Mouse (Mus musculus) embryonic facial prominence, embryonic 14.5 days (tissue): Measurements from ENCODE around the gene Lrfn4. TPM values are rescaled to one million over a fixed set of nuclear protein-coding genes. Genes with fewer than 3 reads are reported as not detected.

Experiments
- ATAC-seq: fragments of 200-750 bp; cut with Nextera tagmentation; 2 replicates; pipeline ENCODE4 v1.8.0; 2017; ENCODE audit warnings: low read depth, moderate number of reproducible peaks, moderate TSS enrichment
- DNase-seq: peaks from one replicate; pipeline ENCODE4 v3.0.0-alpha.2; 2015; ENCODE audit warnings: low spot score
- H3K27ac ChIP-seq: fragments of 300-500 bp; sonication (generic); replicated peaks from 2 replicates; pipeline ENCODE4 v1.5.1; 2014; ENCODE audit warnings: low read depth, mild to moderate bottlenecking, low read length, moderate library complexity
- H3K27me3 ChIP-seq: fragments of 300-500 bp; sonication (generic); replicated peaks from 2 replicates; pipeline ENCODE4 v1.6.1; 2014; ENCODE audit warnings: low read length; ENCODE audit not compliant: control insufficient read depth, insufficient read depth
- H3K36me3 ChIP-seq: fragments of 300-500 bp; sonication (generic); 2 replicates; pipeline ENCODE4 v1.6.1; 2014; ENCODE audit warnings: low read length, mixed read lengths; ENCODE audit not compliant: control insufficient read depth, insufficient read depth
- H3K4me1 ChIP-seq: fragments of 300-500 bp; sonication (generic); 2 replicates; pipeline ENCODE4 v1.6.1; 2014; ENCODE audit warnings: antibody characterized with exemption, low read length; ENCODE audit not compliant: control insufficient read depth, insufficient read depth
- H3K4me2 ChIP-seq: fragments of 300-500 bp; sonication (generic); 2 replicates; pipeline ENCODE4 v1.6.1; 2014; ENCODE audit warnings: low read depth, mild to moderate bottlenecking, low read length, moderate library complexity, mixed read lengths
- H3K4me3 ChIP-seq: fragments of 300-500 bp; sonication (generic); 2 replicates; pipeline ENCODE4 v1.5.1; 2014; ENCODE audit warnings: low read depth, mild to moderate bottlenecking, low read length
- H3K9ac ChIP-seq: fragments of 300-500 bp; sonication (generic); 2 replicates; pipeline ENCODE4 v1.6.1; 2014; ENCODE audit warnings: low read depth, mild to moderate bottlenecking, low read length, moderate library complexity, mixed read lengths
- H3K9me3 ChIP-seq: fragments of 300-500 bp; sonication (generic); 2 replicates; pipeline ENCODE4 v1.6.1; 2016; ENCODE audit warnings: low read length; ENCODE audit not compliant: control insufficient read depth
- WGBS: fragments of 180-500 bp; shearing (Covaris S2); extraction: QIAGEN DNeasy Blood & Tissue Kit; methylation state at CpG from one replicate; pipeline ENCODE4 v1.1.7; 2014; 5-methylcytosine and 5-hydroxymethylcytosine counted together
- polyA plus RNA-seq: library from polyadenylated mRNA; unstranded; fragments of >200 nt; fragmentation: Nextera tagmentation; extraction: Ambion mirVana; gene quantifications from 2 replicates; pipeline ENCODE4 v1.2.1, GENCODE M21; 2014

The Lrfn4 gene
- polyA plus RNA-seq, 1 experiment from 2014 or later, result 7.4 TPM

- no peak for DNase-seq
- no peaks in the 10 kb centered on the region for H3K9me3 ChIP-seq
- peak overlapping the region; percentile 58 for H3K4me2 ChIP-seq
- H3K4me1 ChIP-seq, result peaks cover 19% of the 10 kb centered on the region
- peak overlapping the region; percentile 92; the same call in 1 of the 2 replicates for H3K27ac ChIP-seq
- H3K27me3 ChIP-seq, result no peaks in the 10 kb centered on the region
- peaks cover 40% of the 10 kb centered on the region; the same call in 1 of the 2 replicates for H3K36me3 ChIP-seq
- H3K4me3 ChIP-seq, result peak overlapping the region; percentile 89
- no peak for ATAC-seq
- peak overlapping the region; percentile 95 for H3K9ac ChIP-seq
- WGBS, result 30% methylated on average over 4 of the region's 4 CpGs
These were observed 9.1 kb upstream of the Lrfn4 start for GRCm38 (mm10) chr19:4624406-4625178.

GRCm38 (mm10) chr19:4624006-4624405 lies 8.5 kb upstream of the Lrfn4 start:
- H3K36me3 ChIP-seq, result peaks cover 40% of the 10 kb centered on the region; the same call in 1 of the 2 replicates
- peaks cover 19% of the 10 kb centered on the region for H3K4me1 ChIP-seq
- no peaks in the 10 kb centered on the region for H3K9me3 ChIP-seq
- ATAC-seq, result no peak
- H3K4me3 ChIP-seq, result no peak overlapping the region
- H3K9ac ChIP-seq, result 0 out of 2 replicates have a peak overlapping the region, but pooled peaks have one; percentile 95
- H3K27me3 ChIP-seq, result no peaks in the 10 kb centered on the region
- no peak overlapping the region for H3K27ac ChIP-seq
- H3K4me2 ChIP-seq, result no peak overlapping the region
- no peak for DNase-seq
- WGBS, result 92% methylated on average over 12 of the region's 12 CpGs

GRCm38 (mm10) chr19:4623419-4623818 lies 8.0 kb upstream of the Lrfn4 start:
- Histone ChIP-seq H3K36me3 (peaks cover 40% of the 10 kb centered on the region; the same call in 1 of the 2 replicates), H3K27ac (no peak overlapping the region), H3K9me3 (no peaks in the 10 kb centered on the region), H3K4me2 (no peak overlapping the region), H3K4me1 (peaks cover 19% of the 10 kb centered on the region), H3K27me3 (no peaks in the 10 kb centered on the region), H3K9ac (no peak overlapping the region), H3K4me3 (no peak overlapping the region)
- WGBS, result 93% methylated on average over 9 of the region's 9 CpGs
- ATAC-seq, result no peak
- no peak for DNase-seq

- H3K4me3 ChIP-seq, result no peak overlapping the region
- ATAC-seq (no peak), DNase-seq (no peak)
- H3K9ac ChIP-seq, result no peak overlapping the region
- no peaks in the 10 kb centered on the region for H3K27me3 ChIP-seq
- no peaks in the 10 kb centered on the region for H3K9me3 ChIP-seq
- H3K4me2 ChIP-seq, result no peak overlapping the region
- H3K36me3 ChIP-seq, result peaks cover 40% of the 10 kb centered on the region; the same call in 1 of the 2 replicates
- H3K4me1 ChIP-seq, result peaks cover 16% of the 10 kb centered on the region
- WGBS, result 84% methylated on average over 5 of the region's 5 CpGs
- no peak overlapping the region for H3K27ac ChIP-seq
These were observed 7.3 kb upstream of the Lrfn4 start for GRCm38 (mm10) chr19:4622780-4623179.

- 93% methylated on average over 7 of the region's 7 CpGs for WGBS
- no peak overlapping the region for H3K9ac ChIP-seq
- H3K4me1 ChIP-seq, result peaks cover 8% of the 10 kb centered on the region; the same call in 1 of the 2 replicates
- H3K4me3 ChIP-seq, result no peak overlapping the region
- DNase-seq (no peak), ATAC-seq (no peak)
- H3K4me2 ChIP-seq, result no peak overlapping the region
- H3K27ac ChIP-seq, result no peak overlapping the region
- H3K36me3 ChIP-seq, result peaks cover 40% of the 10 kb centered on the region; the same call in 1 of the 2 replicates
- H3K27me3 ChIP-seq, result no peaks in the 10 kb centered on the region
- H3K9me3 ChIP-seq, result no peaks in the 10 kb centered on the region
These were observed 5.3 kb upstream of the Lrfn4 start for GRCm38 (mm10) chr19:4620721-4621120.

- H3K4me1 ChIP-seq, result peaks cover 3% of the 10 kb centered on the region
- H3K9ac ChIP-seq, result no peak overlapping the region
- no peak overlapping the region for H3K4me2 ChIP-seq
- DNase-seq (no peak), ATAC-seq (no peak)
- no peak overlapping the region for H3K27ac ChIP-seq
- peaks cover 40% of the 10 kb centered on the region; the same call in 1 of the 2 replicates for H3K36me3 ChIP-seq
- H3K27me3 ChIP-seq, result no peaks in the 10 kb centered on the region
- WGBS, result 68% methylated on average over 10 of the region's 10 CpGs
- H3K9me3 ChIP-seq, result no peaks in the 10 kb centered on the region
- H3K4me3 ChIP-seq, result no peak overlapping the region
These were observed 4.0 kb upstream of the Lrfn4 start for GRCm38 (mm10) chr19:4619461-4619860.

- peak; percentile 62 for DNase-seq
- no peaks in the 10 kb centered on the region for H3K27me3 ChIP-seq
- no peak overlapping the region for H3K27ac ChIP-seq
- no peaks in the 10 kb centered on the region for H3K9me3 ChIP-seq
- no peak overlapping the region for H3K4me3 ChIP-seq
- peak overlapping the region; percentile 37; the same call in 1 of the 2 replicates for H3K9ac ChIP-seq
- H3K36me3 ChIP-seq, result peaks cover 41% of the 10 kb centered on the region; the same call in 1 of the 2 replicates
- H3K4me1 ChIP-seq, result peaks cover 8% of the 10 kb centered on the region
- ATAC-seq, result no peak
- no peak overlapping the region for H3K4me2 ChIP-seq
- WGBS, result 39% methylated on average over 18 of the region's 18 CpGs
These were observed 2.7 kb upstream of the Lrfn4 start for GRCm38 (mm10) chr19:4618183-4618582.

GRCm38 (mm10) chr19:4616546-4616945 lies 1.1 kb upstream of the Lrfn4 start:
- H3K4me2 ChIP-seq, result no peak overlapping the region
- WGBS, result 47% methylated on average over 4 of the region's 4 CpGs
- peaks cover 41% of the 10 kb centered on the region for H3K36me3 ChIP-seq
- DNase-seq, result no peak
- peaks cover 8% of the 10 kb centered on the region for H3K4me1 ChIP-seq
- peak overlapping the region; percentile 89; the same call in 1 of the 2 replicates for H3K4me3 ChIP-seq
- H3K9ac ChIP-seq, result no peak overlapping the region; the same call in 1 of the 2 replicates
- peak overlapping the region; percentile 89; the same call in 1 of the 2 replicates for H3K27ac ChIP-seq
- ATAC-seq, result no peak
- no peaks in the 10 kb centered on the region for H3K27me3 ChIP-seq
- no peaks in the 10 kb centered on the region for H3K9me3 ChIP-seq
